18 mouse cellular contexts compared by ENCODE assay signal in the genomic region with DNA sequence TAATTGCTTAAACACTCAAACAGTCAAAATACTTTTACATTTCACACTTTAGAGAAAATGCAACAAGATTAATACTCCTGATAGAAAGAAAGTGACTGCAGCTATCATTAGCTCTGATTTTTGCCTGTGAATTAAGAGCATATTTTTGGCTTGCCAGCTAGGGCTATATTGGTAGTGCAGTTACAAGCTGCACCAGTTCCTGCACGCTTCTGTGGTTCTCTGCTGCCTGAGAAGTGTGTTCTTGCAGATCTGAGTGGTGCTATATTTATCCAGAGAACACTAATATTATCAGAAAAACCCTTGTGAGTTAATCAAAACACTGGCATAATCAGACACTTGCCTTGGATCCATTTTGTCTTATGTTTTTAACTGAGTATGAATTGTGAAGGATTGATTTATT.
"Had no signal": no experiment of that assay in that cellular context is flagged by ENCODE, and none has a peak within 500 bp of the region (broad histone marks: within the 10 kb centered on the region; RNA-seq: fewer than 3 reads in every experiment).

No protein-coding gene starts in this region.

- H3K27me3 ChIP-seq: kidney, embryonic 15.5 days; limb, embryonic 13.5 days; liver, embryonic 12.5 days; liver, embryonic 15.5 days; lung, embryonic 15.5 days; megakaryocyte, embryonic 14.5 days; midbrain, embryonic 13.5 days had no signal

- H3K9ac ChIP-seq: kidney, embryonic 15.5 days; limb, embryonic 13.5 days; liver, embryonic 12.5 days; liver, embryonic 15.5 days; lung, embryonic 15.5 days; midbrain, embryonic 13.5 days had no signal

- H3K9me3 ChIP-seq: kidney, embryonic 15.5 days; limb, embryonic 10.5 days; limb, embryonic 13.5 days; liver, embryonic 12.5 days; liver, embryonic 15.5 days; lung, embryonic 15.5 days; megakaryocyte, embryonic 14.5 days; midbrain, embryonic 10.5 days; midbrain, embryonic 13.5 days had no signal

- H3K4me2 ChIP-seq: kidney, embryonic 15.5 days; limb, embryonic 13.5 days; liver, embryonic 12.5 days; liver, embryonic 15.5 days; lung, embryonic 15.5 days; midbrain, embryonic 13.5 days had no signal

- H3K4me1 ChIP-seq: kidney, embryonic 15.5 days; limb, embryonic 10.5 days; limb, embryonic 13.5 days; liver, embryonic 12.5 days; liver, embryonic 15.5 days; lung, embryonic 15.5 days; midbrain, embryonic 10.5 days; midbrain, embryonic 13.5 days had no signal

- H3K27ac ChIP-seq: kidney, embryonic 15.5 days; limb, embryonic 10.5 days; limb, embryonic 13.5 days; liver, embryonic 12.5 days; liver, embryonic 15.5 days; lung, embryonic 15.5 days; midbrain, embryonic 10.5 days; midbrain, embryonic 13.5 days had no signal

- DNase-seq: kidney, postnatal 10 days; kidney, postnatal 36 days; liver; lung, adult 18-20 months; lung, postnatal 10 days; lung, postnatal 36 days; thymus, adult 2 months; thymus, postnatal 14 days; thymus, postnatal 4 days had no signal

- H3K4me3 ChIP-seq: kidney, embryonic 15.5 days; limb, embryonic 10.5 days; limb, embryonic 13.5 days; liver, embryonic 12.5 days; liver, embryonic 15.5 days; lung, embryonic 15.5 days; megakaryocyte, embryonic 14.5 days; midbrain, embryonic 10.5 days; midbrain, embryonic 13.5 days had no signal

- ATAC-seq: liver, embryonic 12.5 days; midbrain, embryonic 13.5 days had no signal
